Mouse (Mus musculus) urinary bladder, postnatal 36 days (tissue): Measurements from ENCODE around the gene Pcp2.
"Not testable (repeated sequence)": the region's sequence is repeated elsewhere in the genome, so short reads cannot be mapped to it uniquely, and the experiment has no call there.

Experiments
- DNase-seq, 2 experiments: peaks; one replicate each; pipeline ENCODE4 v3.0.0; 2022; ENCODE audit warnings: low spot score in 2 of 2, mixed read lengths in 1 of 2

Gene Pcp2

DNA sequence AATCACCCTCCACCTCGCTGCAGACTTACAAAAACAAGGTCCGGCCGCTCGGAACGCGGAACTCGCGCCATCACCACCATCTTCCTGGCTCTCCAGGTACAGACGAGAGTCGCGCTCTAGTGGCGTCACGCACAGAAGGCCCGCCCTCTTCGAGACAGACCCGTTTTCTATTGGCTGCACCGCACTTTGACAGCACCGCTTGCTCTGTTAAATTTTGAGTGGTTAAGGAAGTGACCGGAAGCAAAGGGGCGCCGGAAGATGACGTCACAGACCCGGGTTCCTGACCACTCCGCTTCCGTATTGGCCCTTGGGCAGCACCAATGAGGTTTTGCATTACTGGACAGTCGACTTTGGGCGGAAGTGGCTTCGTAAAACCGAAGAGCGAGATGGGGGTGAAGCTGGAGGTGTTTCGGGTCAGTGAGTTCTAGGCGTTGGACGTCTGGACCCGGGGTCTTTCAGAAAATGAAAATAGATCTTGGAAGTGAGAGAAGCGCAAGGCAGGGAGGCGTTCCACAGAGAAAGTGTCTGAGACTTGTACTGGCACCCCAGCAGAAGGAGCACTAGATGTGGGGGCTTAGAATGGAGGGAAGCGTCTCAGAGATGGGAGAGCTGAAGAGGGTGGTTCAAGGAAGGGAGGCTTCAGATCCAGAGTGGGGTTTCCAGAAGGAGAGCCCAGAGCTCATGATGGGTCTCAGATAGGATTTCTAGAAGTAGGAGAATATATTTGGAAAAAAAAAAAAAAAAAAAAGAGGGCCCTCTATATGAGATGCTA lies 4.0 kb downstream of the Pcp2 start, which contains the start of the genes Xab2 and Pet100:
TSS of gene Xab2 (minus strand) at position 118 of the 772 bp plus-strand sequence.
TSS of gene Pet100 (plus strand) at position 350 of the 772 bp plus-strand sequence.
- DNase-seq: peak; percentile 98 to 99

- DNase-seq: peak in 1 of 2 experiments; percentile 38
These were observed 15.6 kb downstream of the Pcp2 start for GRCm38 (mm10) chr8:3609816-3610150.

- peak in 1 of 2 experiments; percentile 40 for DNase-seq
These were observed 16.1 kb downstream of the Pcp2 start for GRCm38 (mm10) chr8:3609046-3609815.

GRCm38 (mm10) chr8:3607822-3608221 lies 17.5 kb downstream of the Pcp2 start:
- no peak for DNase-seq

DNA sequence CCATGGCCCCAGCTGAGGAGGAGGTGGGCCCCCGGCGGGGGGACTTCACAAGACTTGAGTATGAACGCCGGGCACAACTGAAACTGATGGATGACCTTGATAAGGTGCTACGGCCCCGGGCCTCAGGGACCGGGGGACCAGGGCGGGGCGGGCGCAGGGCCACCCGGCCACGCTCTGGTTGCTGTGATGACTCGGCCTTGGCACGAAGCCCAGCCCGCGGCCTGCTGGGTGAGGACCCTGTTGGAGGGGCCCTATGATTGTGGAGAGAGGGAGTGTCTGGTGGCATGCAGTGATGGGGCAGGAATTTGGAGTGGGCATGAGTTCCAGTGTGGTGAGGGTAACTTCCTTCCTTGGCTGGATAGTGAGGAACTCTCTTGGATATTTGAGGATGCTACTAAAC lies 18.8 kb downstream of the Pcp2 start:
- DNase-seq: no peak

DNA sequence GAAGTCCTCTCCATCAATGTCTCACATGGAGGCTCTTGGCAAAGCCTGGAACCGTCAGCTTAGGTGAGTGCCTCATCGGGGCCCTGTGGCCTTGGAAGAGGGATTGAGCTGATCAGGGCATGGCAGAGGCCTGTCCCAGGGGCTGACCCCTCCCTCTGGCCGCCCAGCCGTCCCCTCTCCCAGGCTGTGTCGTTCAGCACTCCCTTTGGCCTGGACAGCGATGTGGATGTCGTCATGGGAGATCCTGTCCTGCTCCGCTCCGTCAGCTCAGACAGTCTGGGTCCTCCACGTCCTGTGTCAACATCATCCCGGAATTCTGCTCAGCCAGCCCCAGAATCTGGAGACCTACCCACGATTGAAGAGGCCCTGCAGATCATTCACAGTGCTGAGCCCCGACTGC lies 21.9 kb downstream of the Pcp2 start:
- no peak for DNase-seq

DNA sequence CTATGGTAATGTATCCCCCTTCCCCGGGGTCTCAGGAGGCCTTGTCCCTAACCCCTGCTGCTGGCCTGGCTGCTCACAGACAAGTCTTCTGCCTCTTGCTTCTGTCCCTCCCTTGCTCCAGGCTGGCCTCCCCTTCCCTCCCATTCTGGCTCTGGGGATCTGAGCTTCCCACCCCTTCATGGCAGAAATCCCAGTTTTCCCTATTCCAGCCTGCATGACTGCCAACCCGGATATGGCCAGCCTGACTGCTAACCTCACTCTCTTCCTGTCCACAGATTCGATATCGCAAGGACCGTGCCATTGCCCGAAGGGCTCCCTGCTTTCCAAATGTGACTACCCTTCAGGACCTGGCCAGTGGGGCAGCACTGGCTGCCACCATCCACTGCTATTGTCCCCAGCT lies 24.9 kb downstream of the Pcp2 start:
- DNase-seq: peak in 1 of 2 experiments; percentile 58

DNA sequence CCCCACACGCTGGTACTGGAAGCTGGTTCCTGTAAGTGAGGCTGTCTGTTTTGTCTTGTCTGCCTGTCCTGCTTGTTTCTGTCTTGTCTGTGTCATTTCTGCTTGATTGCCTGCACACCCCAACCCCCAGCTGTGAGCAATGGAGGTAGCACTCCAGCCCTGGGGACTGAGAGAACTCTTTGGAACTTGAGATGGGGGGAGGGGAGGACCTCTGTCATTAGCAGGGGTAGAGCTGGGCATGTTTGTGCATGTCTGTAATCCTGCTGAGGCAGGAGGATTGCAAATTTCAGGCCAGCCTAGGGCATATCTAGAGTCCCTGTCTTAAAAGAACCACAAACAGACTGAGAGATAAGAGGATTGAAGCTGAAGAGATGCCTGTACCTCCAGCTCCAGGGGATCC lies 26.1 kb downstream of the Pcp2 start:
- DNase-seq: no peak

- DNase-seq: no peak
These were observed 27.3 kb downstream of the Pcp2 start for GRCm38 (mm10) chr8:3598054-3598453.

GRCm38 (mm10) chr8:3594466-3594865 lies 30.9 kb downstream of the Pcp2 start:
- no peak for DNase-seq

- DNase-seq: no peak
These were observed 31.9 kb downstream of the Pcp2 start for GRCm38 (mm10) chr8:3593470-3593869.

GRCm38 (mm10) chr8:3588258-3588633 lies 37.1 kb downstream of the Pcp2 start:
- no peak for DNase-seq

DNA sequence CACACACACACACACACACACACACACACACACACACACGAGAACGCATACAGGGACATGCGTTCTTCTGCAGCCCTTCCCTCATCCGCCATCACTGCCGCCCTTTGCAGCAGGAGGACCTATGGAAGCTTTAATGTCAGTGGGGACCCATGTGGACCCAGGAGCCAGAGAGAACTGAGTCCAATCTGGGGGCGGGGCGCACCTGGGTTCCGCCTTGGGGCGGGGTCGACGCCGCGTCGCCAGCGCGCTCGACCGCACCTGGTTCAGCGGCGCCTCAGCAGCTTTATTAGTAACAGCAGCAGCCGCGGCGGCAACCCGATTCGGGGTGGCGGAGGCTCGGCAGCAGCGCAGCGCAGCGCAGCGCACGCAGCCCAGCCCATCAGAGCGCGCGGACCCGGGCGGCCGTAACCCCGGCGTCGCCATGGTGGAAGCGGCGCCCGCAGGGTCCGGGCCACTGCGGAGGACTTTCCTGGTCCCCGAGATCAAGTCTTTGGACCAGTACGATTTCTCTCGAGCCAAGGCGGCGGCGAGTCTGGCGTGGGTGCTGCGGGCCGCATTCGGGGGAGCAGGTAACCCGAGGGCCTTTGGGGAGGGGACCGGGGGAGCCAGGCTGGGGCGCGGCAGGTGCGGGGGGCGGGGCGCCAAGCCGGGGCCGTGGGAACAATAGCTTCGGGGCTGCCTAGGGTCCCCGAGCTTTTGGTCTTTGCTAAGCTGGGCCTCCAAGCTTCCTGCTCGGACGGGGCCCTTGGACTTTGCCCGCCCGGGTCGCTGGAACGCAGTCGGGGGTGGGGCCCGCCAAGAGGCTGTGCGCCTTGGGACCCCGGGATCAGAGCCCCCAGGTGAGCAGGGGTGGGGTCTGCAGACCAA lies 37.7 kb downstream of the Pcp2 start:
- DNase-seq: peak; percentile 67 to 74

GRCm38 (mm10) chr8:3586993-3587390 lies 38.4 kb downstream of the Pcp2 start, which contains the start of gene Camsap3:
Camsap3 (plus strand) TSS chr8:3587293.
- no peak for DNase-seq

- DNase-seq: no peak
These were observed 38.9 kb downstream of the Pcp2 start for GRCm38 (mm10) chr8:3586452-3586851.

DNA sequence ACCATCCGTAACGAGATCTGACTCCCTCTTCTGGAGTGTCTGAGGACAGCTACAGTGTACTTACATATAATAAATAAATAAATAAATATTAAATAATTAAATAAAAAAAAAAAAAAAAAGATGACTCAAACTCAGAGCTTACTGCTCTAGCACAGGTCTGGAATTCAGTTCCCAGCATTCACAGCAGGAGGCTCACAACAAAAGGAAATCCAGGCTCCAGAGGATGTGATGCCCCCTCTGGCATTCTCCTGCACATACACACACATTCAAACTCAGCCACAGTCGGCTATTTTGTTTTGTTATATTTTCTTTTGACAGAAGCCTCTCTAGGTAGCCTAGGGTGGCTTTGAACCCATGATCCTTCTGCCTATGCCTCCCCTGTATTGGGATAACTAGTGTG lies 43.4 kb downstream of the Pcp2 start:
- DNase-seq: not testable (repeated sequence)

DNA sequence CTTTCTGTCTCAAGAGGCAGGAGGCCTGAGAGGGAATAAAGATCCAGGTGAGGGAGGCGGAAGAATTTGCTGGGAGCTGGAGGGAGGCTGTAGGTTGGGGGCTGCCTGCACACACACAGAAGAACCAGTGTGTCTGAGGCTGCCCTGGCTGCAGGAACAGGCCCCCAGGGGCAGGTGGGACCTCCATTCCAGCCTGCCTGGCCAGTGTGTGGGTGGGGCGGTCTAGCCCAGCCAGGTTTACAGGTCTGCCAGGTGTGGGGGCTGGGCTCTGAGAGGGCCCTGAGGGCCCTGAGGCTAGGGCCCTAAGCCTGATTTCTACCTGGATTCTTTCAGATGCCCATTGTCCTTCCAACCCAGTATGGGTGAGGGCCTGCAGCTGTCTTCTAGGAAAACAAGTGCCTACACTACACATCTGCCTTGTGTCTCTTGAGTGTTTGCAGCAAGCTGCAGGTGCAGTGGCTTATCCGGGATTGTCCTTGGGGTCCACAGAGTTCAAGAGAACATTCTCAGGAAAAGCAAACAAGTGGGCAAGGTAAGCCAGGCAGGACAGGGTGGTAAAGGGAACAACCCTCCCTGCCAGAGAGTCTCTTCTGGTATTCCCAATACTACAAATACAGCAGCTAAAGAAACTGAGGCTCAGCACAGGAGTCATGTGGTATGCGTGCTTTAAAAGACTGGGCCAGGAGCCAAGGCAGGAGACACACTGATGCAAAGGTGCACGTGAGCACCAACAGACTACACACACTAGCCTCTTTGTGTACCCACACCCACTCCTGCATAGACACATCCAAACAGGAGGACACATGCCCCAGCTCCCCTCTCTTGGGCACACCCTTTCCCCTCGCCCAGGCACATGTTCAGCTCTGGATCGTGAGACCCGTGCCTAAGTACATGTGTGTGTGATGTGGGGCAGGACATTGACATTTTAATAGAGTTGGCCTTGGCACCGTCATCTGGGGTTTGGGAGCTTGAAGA lies 45.7 kb downstream of the Pcp2 start:
- peak in 1 of 2 experiments; percentile 33 for DNase-seq

- DNase-seq: no peak
These were observed 49.0 kb downstream of the Pcp2 start for GRCm38 (mm10) chr8:3576211-3576960.

DNA sequence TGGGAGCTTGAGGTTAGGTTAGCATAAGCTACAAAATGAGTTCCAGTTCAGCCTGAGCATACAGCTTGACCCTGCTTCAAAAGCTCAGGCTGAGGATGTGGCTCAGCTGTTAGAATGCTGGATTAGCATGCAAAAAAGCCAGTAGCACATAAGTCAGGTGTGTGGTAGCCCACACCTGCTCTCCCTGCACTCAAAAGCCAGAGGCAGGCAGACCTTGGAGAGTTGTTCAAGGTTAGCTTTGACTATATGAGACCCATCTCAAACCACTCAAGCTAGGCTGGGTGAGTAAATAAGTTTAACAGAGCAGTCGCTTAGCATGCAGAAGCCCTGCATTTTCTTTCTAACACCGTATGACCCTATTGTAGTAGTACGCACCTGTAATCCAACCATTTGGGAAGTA lies 50.8 kb downstream of the Pcp2 start:
- no peak for DNase-seq
